Mouse (Mus musculus) adrenal gland (tissue): ENCODE results near the gene Zswim5.

Experiments
- intact Hi-C: fragments of 180-260 bp; cut with DNase I; formaldehyde crosslinking; loops from one replicate; pipeline ENCODE4 v1.15.1; 2025

The Zswim5 gene

DNA sequence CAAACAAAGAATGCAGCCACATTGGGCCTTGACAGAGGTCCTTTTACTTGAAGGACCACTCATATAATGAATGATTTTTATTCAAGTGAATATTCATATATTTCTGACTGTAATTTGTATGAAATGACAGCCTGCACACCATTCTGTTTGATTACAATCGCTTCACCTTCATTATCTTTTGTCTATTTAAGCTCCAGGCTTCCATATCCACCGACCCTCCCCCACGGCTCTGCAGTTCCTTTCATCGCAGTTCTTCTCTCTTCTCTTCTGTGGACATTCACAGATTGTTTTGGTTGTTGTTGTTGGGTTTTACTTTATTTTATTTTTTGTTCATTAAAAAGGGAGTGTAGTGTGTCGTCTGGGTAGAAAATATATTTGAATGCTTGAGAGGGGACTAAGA lies 34.0 kb downstream of the Zswim5 start:
- intact Hi-C loops, result no loop called here

DNA sequence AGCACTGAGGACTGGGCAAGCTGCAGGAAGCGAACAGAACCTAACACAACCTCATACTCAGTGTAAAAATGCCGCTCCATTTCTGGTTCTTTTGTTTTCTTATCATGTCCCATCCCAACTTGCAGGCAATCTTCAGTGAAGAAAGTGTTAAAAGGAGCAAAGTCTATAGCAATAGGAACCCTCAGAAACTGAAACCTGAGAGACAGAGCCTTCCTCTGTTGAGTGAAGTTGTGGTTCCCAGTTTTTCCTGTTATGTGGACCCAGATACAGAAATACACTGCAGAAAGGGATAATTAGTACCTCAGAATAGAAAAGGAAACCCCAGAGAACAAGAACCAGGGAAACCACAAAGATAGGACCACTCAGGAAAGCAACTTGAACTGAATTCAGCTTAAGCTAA lies 36.1 kb downstream of the Zswim5 start:
- intact Hi-C loops, result no loop called here

DNA sequence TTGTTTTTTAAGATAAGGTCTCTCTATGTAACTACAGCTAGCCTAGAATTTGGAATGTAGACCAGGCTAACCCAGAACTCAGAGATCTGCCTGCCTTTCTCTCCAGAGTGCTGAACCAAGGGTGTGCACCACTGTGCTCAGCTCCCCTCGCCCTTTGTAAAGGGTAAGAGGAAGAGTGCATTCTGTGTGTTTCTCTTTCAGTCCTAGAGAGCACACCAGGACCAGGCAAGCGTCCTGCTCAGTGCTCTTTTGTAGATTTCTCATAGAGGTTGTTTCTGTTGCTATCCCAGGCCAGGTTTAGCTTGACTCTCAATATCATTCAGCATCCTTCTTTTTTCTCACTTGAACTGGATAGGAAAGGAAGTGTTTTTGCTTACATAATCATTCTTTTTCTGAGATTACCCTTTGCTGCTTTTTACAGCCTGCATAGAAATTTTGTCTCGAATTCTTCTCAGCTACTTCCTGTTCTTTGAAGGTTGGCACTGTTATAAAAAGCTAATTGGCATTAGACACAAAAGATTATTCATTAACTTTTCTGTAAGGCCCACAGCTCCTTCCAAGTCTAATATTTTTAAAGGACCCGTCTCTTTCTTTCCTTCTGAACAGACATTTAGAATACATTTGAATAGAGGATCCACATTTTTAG lies 51.0 kb downstream of the Zswim5 start:
- intact Hi-C loops, result no loop called here

DNA sequence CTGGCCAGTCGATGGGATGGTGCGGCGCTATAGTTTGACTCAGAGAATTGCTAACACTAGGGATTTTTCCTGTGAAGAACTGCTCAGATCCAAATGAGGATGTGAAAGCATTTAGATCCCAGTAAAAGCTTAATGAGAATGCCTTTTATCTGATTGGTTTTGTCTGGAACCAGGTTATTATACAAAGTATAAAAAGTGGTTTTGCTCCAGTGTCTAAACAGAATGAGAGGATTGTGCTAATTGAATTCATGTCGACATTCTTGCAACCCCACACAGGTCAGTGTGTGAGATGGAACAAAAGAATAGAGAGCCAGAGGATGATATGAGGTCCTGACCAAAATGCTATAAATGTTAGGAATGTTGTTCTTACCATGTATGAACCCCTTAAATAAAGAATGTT lies 62.4 kb downstream of the Zswim5 start:
- intact Hi-C loops, result no loop called here

DNA sequence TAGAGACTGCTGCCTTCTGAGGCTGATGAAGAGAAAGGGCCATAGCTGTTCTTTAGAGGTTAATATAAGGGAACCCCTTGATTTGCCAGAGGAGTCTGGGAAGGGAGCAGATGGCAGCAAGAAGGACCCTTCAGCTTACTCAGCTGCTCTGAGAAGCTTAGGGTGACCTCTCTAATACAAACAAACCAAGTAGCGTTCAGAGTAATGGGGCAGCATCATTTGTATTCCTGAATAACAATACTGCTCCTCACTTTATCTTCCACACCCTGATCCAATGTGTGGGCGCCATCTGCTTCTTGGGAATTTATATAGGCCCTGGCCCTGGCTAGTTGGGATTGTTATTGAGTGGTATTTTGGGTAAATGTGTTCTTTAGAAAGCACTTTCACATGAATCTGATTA lies 65.5 kb downstream of the Zswim5 start:
- intact Hi-C loops, result no loop called here

DNA sequence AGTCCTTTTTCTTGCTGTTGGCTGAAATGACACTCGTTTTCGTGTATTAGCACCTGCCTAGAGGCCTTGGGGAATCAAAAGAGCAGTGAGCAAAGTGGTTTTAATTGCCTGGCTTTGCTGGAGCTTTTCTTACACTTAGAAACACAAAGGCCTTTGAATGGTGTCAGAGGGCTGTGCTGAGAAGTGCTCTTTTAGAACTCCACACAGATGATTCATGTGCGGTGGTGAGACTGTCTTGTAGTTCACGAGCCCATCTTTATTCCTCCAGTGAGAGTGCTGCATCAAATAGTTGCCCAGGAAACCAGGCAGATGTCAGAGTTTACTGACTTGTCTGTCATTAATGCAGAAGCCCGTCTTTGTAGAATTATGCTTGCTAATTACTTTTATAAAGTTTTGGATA lies 66.9 kb downstream of the Zswim5 start:
- intact Hi-C loops, result no loop called here

DNA sequence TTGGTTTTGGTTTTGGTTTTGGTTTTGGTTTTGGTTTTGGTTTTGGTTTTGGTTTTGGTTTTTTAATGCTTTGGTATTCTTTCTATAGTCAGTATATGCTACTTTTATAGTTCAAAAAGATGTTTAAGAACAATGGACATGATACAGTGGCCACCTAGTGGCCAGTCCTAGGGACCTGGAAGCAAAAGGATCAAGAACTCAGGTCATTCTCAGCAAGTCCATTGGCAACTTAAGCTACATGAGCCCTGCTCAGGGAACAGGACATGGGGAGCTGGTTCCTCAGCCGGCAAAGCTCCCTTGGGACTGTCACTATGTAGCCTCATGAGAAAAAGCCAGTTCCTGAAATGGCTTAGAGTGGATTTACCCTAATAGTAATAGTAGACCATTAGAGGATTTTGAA lies 74.5 kb downstream of the Zswim5 start:
- intact Hi-C loops, result no loop called here

DNA sequence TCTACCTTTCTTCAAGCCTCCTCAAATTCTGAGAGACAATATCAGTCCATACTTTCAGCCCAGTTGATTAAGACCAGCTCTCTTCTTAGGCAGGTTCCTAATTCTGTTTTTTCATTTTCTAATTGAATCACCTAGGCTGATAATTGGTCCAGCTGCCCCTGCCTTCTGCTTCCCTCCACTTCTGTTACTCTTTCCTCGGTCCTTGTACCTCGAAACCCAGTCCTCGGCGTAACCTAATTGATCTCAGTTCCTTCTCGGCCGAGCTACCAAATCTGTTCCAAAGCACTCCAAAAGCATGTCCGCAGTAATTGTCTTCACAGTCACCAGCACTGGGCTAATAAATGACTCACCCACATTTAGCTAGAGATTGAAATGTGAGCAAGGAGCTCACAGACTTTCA lies 77.8 kb downstream of the Zswim5 start:
- intact Hi-C loops, result no loop called here

DNA sequence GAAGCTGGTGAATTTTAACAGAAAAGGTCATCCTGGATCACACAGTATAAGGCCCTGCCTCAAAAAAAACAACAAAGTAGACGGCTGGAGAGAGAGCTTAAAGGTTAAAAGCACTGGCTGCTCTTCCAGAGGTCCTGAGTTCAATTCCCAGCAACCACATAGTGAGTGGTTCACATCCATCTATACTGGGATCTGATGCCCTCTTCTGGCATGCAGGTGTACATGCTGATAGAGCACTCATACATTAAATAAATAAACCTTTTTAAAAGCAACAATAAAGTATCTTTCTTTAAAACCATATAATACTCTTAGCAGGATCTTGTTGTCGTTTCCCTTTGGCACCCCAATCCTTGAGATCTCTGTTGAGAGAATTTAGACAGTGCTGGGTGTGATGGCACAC lies 99.3 kb downstream of the Zswim5 start:
- intact Hi-C loops, result no loop called here

DNA sequence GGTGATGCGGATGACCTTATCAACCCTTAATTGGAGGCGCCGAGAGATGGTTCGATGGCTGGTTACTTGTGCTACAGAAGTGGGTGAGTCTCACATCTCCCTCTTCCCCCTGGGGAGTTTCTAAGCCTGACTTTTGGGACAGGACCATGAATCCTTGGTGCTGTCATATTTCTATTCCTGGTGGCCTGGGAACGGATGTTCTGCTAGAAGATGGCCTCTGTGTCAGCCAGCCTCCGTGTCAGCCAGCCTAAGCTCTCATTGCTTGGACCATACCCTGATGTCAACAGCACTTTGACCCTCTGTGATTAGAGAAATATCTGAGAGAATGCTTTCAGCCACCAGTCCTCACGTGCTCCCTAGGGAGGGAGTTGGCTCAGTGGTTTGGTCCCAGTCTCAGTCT lies 108.5 kb downstream of the Zswim5 start:
- intact Hi-C loops, result no loop called here

DNA sequence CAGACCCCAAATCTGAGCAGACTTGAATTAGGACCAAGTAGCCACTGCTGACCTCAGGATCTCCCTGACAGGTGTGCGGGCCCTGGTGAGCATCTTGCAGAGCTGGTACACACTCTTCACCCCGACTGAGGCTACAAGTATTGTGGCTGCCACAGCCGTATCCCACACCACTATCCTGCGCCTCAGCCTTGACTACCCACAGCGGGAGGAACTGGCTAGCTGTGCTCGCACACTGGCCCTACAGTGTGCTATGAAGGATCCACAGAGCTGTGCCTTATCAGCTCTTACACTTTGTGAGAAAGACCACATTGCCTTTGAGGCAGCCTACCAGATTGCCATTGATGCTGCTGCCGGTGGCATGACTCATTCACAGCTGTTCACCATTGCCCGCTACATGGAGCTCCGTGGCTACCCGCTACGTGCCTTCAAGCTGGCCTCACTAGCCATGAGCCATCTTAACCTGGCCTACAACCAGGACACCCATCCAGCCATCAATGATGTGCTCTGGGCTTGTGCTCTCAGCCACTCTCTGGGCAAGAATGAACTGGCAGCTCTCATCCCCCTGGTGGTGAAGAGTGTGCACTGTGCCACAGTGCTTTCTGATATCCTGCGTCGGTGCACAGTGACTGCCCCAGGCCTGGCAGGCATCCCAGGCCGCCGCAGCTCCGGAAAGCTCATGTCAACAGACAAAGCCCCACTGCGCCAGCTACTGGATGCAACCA lies 109.4 kb downstream of the Zswim5 start:
- intact Hi-C loops, result no loop called here

DNA sequence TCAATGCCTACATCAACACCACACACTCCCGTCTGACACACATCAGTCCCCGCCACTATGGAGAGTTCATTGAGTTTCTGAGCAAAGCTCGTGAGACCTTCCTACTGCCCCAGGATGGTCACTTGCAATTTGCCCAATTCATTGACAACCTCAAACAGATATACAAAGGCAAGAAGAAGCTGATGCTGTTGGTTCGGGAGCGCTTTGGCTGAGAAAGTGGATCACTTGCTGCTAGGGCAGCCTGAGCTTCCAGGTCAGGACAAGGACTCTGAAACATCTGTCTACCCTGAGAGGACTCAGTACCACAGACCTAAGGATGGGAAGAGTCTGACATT lies 109.9 kb downstream of the Zswim5 start:
- intact Hi-C loops, result no loop called here

DNA sequence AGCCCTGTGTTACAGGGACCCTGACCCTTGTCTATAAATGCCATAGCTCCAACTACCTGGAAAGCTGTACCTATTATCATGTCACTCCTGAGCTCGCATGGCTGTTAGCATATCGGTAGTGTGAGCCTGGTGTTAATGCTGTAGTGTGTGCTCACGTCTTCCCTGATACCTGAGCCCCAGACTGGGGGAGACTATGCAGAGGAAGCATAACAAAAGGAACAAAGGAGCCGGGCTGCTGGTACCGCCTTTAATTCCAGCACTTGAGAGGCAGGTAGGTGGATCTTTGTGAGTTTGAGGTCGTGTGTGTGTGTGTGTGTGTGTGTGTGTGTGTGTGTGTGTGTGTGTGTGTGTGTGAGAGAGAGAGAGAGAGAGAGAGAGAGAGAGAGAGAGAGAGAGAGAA lies 112.6 kb downstream of the Zswim5 start:
- intact Hi-C loops, result loop anchor here (2.0 kb wide), 1 partner anchor 161 kb away; no protein-coding TSS in a partner anchor

DNA sequence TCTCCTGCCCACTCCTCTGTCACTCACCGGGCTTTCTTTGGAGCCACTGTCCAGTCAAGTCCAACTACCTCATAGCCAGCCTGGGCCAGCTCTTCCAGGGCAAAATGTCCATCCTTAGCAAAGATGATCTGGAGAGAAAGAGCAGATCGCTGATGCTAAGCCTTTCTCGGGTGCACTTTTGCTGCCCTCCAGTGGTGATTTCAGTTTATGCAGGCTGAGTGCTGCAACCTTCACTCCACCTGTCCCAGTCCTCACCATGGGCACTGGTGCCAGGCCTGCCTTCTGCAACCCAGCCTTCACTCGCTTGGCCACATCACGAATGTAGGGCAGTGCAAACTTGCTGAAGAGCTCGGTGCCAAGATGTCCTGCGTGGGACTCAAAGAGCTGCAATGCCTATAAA lies 114.2 kb downstream of the Zswim5 start:
- intact Hi-C loops, result loop anchor here (2.0 kb wide), 1 partner anchor 163 kb away; no protein-coding TSS in a partner anchor

DNA sequence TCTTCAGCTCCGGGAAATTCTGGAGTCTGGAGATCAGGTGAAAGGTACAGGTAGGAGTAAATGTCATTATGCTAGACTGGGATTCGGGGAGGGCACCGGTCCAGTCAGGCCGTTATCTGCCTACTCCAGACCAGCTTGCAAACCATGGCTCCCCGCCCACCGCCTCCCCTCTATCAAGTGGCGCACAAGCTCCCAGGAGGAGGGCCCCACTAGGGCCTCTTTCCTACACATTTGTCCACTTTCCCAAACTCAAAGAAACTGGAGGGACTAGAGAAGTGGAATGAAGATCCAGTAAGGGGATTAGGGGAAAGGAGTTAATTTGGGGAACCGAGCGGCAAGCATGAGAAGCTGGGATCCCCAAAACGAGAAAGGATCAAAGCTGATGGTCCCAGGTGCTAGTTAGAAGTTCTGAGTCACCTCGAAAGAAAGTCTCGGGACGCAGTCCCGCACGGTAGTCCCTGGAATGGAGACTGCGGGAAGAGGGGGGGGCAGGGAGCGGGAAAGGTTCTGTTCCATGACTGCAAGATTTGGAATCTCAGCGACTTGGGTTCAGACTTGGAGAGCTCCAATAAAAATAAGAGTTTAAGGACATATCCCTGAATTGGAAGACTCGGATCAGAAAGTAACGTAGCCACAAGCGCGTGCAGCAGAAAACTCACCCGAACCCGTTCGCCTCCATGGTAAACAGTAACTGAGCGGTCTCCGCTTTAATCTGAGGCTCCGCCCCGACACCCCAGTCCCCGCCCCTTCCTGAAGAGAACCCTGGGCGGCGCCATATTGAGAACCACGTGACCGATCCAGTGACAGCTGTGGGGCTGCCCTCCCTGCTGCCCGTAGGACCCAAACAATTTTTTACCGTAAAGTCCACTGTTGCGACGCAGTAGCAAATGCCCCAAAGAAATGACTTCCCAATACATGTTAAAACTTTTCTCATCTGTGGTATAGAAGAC lies 116.8 kb downstream of the Zswim5 start, which contains the start of gene Urod:
Urod (minus strand) TSS at position 742 of the 950 bp plus-strand sequence.
- intact Hi-C loops, result no loop called here

DNA sequence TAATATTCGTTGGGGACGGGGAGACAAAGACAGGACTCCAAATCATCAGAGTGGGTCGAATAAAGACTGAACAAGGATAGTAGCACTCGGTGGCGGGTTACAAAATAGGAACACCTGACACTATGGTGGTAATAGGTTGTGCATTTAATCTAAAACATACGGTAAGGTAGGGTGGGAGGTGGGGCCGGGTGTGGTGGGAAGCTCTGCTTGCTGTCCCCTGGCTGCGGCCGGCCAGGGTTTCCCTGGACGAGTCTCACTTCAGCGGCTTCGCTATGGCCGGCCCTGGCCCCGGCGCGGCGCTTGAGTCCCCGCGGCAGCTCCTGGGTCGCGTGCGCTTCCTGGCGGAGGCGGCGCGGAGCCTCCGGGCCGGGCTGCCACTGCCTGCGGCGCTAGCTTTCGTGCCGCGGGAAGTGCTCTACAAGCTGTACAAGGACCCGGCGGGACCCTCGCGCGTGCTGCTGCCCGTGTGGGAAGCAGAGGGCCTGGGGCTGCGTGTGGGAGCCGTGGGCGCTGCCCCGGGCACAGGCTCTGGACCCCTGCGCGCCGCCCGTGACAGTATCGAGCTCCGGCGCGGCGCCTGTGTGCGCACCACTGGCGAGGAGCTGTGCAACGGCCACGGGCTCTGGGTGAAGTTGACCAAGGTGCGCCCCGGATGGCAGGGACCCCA lies 118.1 kb downstream of the Zswim5 start, which contains the start of gene Hectd3:
Hectd3 (plus strand) TSS at position 187 of the 667 bp plus-strand sequence.
- intact Hi-C loops, result no loop called here

DNA sequence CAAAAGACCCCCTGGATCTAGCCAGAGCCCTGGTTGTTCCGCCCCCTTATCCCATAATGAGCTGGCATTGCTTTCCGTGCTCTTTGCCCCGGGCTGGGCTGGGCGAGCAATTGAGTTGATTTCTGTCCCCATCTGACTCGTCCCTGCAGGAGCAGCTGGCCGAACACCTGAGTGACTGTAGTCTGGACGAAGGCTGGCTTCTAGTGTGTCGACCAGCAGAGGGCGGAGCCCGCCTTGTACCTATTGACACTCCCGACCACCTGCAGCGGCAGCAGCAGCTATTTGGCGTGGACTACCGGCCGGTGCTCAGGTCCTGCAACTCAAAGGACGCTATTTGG lies 118.6 kb downstream of the Zswim5 start:
- intact Hi-C loops, result no loop called here

DNA sequence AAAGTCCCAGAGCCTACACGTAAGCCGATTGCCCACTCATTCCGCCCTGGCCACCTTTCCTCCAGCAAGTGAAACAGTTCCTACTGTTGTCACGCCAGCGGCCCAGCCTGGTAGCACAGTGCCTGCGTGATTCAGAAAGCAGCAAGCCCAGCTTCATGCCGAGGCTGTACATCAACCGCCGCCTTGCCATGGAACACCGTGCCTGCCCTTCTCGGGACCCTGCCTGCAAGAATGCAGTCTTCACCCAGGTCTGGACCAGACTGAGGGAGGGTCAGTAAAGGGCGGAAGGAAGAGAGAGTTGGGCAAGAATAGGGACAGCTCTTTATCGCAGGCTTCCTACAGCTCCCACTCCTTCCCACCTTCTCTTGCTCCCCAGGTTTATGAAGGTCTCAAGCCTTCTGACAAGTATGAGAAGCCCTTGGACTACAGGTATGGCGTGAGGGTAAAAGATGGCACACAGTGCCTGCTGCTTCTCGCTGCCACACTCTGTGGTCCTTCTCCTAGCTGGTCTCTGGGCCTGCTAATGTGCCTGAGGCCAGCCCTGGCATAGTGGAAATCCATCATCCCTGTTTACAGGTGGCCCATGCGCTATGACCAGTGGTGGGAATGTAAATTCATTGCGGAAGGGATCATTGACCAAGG lies 122.5 kb downstream of the Zswim5 start:
- intact Hi-C loops, result loop anchor here (5.0 kb wide), 2 partner anchors 123 to 143 kb away; no protein-coding TSS in a partner anchor

DNA sequence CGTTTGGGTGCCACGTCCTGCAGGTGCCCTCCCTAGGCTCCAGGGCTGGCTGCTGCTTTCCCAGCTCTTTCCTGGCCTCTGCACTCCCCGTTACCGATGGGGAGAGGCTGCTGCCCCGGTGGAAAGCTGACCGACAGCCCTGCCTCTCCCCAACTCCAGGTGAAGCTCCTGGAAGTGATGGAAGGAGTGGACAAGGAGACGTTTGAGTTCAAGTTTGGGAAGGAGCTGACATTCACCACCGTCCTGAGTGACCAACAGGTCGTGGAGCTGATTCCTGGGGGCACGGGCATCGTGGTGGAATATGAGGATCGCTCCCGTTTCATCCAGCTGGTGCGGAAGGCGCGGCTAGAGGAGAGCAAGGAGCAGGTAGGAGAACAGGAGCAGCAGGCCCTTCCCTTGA lies 124.8 kb downstream of the Zswim5 start:
- intact Hi-C loops, result loop anchor here (5.0 kb wide), 2 partner anchors 120 to 140 kb away; no protein-coding TSS in a partner anchor
